Mouse (Mus musculus) megakaryocyte, embryonic 14.5 days (primary cell): Measurements from ENCODE around the gene Uqcc1. TPM values are rescaled to one million over a fixed set of nuclear protein-coding genes. Genes with fewer than 3 reads are reported as not detected.
"Not testable (repeated sequence)": the region's sequence is repeated elsewhere in the genome, so short reads cannot be mapped to it uniquely, and the experiment has no call there.

Experiments used
- H3K27me3 ChIP-seq: replicated peaks from 2 replicates; pipeline ENCODE3; 2012; ENCODE audit warnings: inconsistent platforms
- H3K36me3 ChIP-seq: replicated peaks from 2 replicates; pipeline ENCODE3; 2012; ENCODE audit warnings: low read length, inconsistent platforms, mixed read lengths
- H3K4me1 ChIP-seq: 2 replicates; pipeline ENCODE4 v1.6.1; 2012; ENCODE audit warnings: inconsistent platforms
- H3K4me3 ChIP-seq: replicated peaks from 2 replicates; pipeline ENCODE3; 2012; ENCODE audit warnings: moderate library complexity, mild to moderate bottlenecking, inconsistent platforms
- H3K9me3 ChIP-seq: 2 replicates; pipeline ENCODE4 v1.6.1; 2012; ENCODE audit warnings: inconsistent platforms
- FLI1 ChIP-seq: IDR thresholded peaks from 2 replicates; pipeline ENCODE4 v1.6.1; 2012; ENCODE audit warnings: low read length, inconsistent platforms, mixed read lengths
- GATA1 ChIP-seq: IDR thresholded peaks from 3 replicates; pipeline ENCODE4 v1.6.1; 2012; ENCODE audit warnings: mixed read lengths, low read length, inconsistent platforms, borderline replicate concordance
- polyA plus RNA-seq: library from polyadenylated mRNA; stranded (reverse); fragments of >175 nt; gene quantifications from 2 replicates; pipeline ENCODE4 v1.2.3, GENCODE M21; 2012; ENCODE audit warnings: low replicate concordance; ENCODE audit not compliant: insufficient read depth

Uqcc1 gene
- polyA plus RNA-seq, 1 experiment = 2.8 TPM

- Histone ChIP-seq H3K4me1 (peaks cover 17% of the 10 kb centered on the region), H3K9me3 (no peaks in the 10 kb centered on the region), H3K4me3 (no peak overlapping the region), H3K36me3 (no peaks in the 10 kb centered on the region), H3K27me3 (peaks cover 18% of the 10 kb centered on the region)
- TF ChIP-seq FLI1 = no peak
- no peak for TF ChIP-seq GATA1
Observed at GRCm38 (mm10) chr2:155939897-155940529, 9.9 kb upstream of the Uqcc1 start.

GRCm38 (mm10) chr2:155928711-155929345 is 1.3 kb downstream of the Uqcc1 start:
- Histone ChIP-seq H3K4me1 (peaks cover 42% of the 10 kb centered on the region), H3K9me3 (no peaks in the 10 kb centered on the region), H3K27me3 (no peaks in the 10 kb centered on the region), H3K4me3 (peak overlapping the region; percentile 95), H3K36me3 (peaks cover 12% of the 10 kb centered on the region)
- no peak for TF ChIP-seq GATA1
- no peak for TF ChIP-seq FLI1

- not testable (repeated sequence) for H3K9me3 ChIP-seq, H3K27me3 ChIP-seq, H3K4me3 ChIP-seq
- peaks cover 33% of the 10 kb centered on the region for H3K36me3 ChIP-seq
- H3K4me1 ChIP-seq = peaks cover 37% of the 10 kb centered on the region
Observed at GRCm38 (mm10) chr2:155925213-155925612, 4.9 kb downstream of the Uqcc1 start.

- TF ChIP-seq FLI1 = no peak
- Histone ChIP-seq H3K27me3 (no peaks in the 10 kb centered on the region), H3K4me3 (no peak overlapping the region), H3K36me3 (peaks cover 43% of the 10 kb centered on the region), H3K9me3 (no peaks in the 10 kb centered on the region), H3K4me1 (peaks cover 27% of the 10 kb centered on the region)
Observed at GRCm38 (mm10) chr2:155923143-155923542, 7.0 kb downstream of the Uqcc1 start.

GRCm38 (mm10) chr2:155914684-155915083 is 15.4 kb downstream of the Uqcc1 start:
- TF ChIP-seq FLI1 (no peak), GATA1 (no peak)
- Histone ChIP-seq H3K4me1 (peaks cover 38% of the 10 kb centered on the region), H3K27me3 (no peaks in the 10 kb centered on the region), H3K36me3 (peaks cover 75% of the 10 kb centered on the region), H3K4me3 (no peak overlapping the region), H3K9me3 (no peaks in the 10 kb centered on the region)

- peaks cover 80% of the 10 kb centered on the region for H3K36me3 ChIP-seq
- no peak overlapping the region for H3K4me3 ChIP-seq
Observed at GRCm38 (mm10) chr2:155903632-155904008, 26.5 kb downstream of the Uqcc1 start.

GRCm38 (mm10) chr2:155902989-155903631 is 27.0 kb downstream of the Uqcc1 start:
- Histone ChIP-seq H3K9me3 (no peaks in the 10 kb centered on the region), H3K27me3 (no peaks in the 10 kb centered on the region), H3K4me3 (no peak overlapping the region), H3K36me3 (peaks cover 80% of the 10 kb centered on the region), H3K4me1 (peaks cover 16% of the 10 kb centered on the region)
- no peak for TF ChIP-seq GATA1
- no peak for TF ChIP-seq FLI1

More at GRCm38 (mm10) chr2:155903632-155904008, 26.5 kb downstream of the Uqcc1 start:
- no peaks in the 10 kb centered on the region for H3K27me3 ChIP-seq
- no peaks in the 10 kb centered on the region for H3K9me3 ChIP-seq
- TF ChIP-seq FLI1 = no peak
- no peak for TF ChIP-seq GATA1
- H3K4me1 ChIP-seq = peaks cover 16% of the 10 kb centered on the region

- H3K4me1 ChIP-seq = no peaks in the 10 kb centered on the region
- no peaks in the 10 kb centered on the region for H3K9me3 ChIP-seq
- TF ChIP-seq FLI1 = no peak
- no peak for TF ChIP-seq GATA1
- H3K27me3 ChIP-seq = no peaks in the 10 kb centered on the region
- H3K4me3 ChIP-seq = no peak overlapping the region
- H3K36me3 ChIP-seq = peaks cover 78% of the 10 kb centered on the region
Observed at GRCm38 (mm10) chr2:155895046-155895735, 34.9 kb downstream of the Uqcc1 start.

- TF ChIP-seq GATA1 (no peak), FLI1 (no peak)
- Histone ChIP-seq H3K36me3 (peaks cover 77% of the 10 kb centered on the region), H3K4me1 (no peaks in the 10 kb centered on the region), H3K27me3 (no peaks in the 10 kb centered on the region), H3K4me3 (no peak overlapping the region), H3K9me3 (no peaks in the 10 kb centered on the region)
Observed at GRCm38 (mm10) chr2:155894307-155895045, 35.6 kb downstream of the Uqcc1 start.

- H3K27me3 ChIP-seq = no peaks in the 10 kb centered on the region
- peaks cover 16% of the 10 kb centered on the region for H3K4me1 ChIP-seq
- TF ChIP-seq GATA1 (no peak), FLI1 (no peak)
- H3K36me3 ChIP-seq = peaks cover 76% of the 10 kb centered on the region
- H3K9me3 ChIP-seq = no peaks in the 10 kb centered on the region
- no peak overlapping the region for H3K4me3 ChIP-seq
Observed at GRCm38 (mm10) chr2:155886776-155887175, 43.3 kb downstream of the Uqcc1 start.
